Mouse (Mus musculus) neural tube, postnatal 0 days (tissue): ENCODE data around the gene Eddm3b. TPM values are rescaled to one million over a fixed set of nuclear protein-coding genes. Genes with fewer than 3 reads are reported as not detected.

Experiments used
- polyA plus RNA-seq: library from polyadenylated mRNA; unstranded; fragments of >200 nt; fragmentation: Nextera tagmentation; extraction: Ambion mirVana; gene quantifications from 2 replicates; pipeline ENCODE4 v1.2.1, GENCODE M21; 2015

Gene Eddm3b
- polyA plus RNA-seq, result not detected in 2 replicates

GRCm38 (mm10) chr14:51113916-51114560, at the start of gene Eddm3b:
TSS of gene Eddm3b (plus strand) at chr14:51114426.

GRCm38 (mm10) chr14:51074335-51074734, 39.9 kb upstream of the Eddm3b start, which contains the start of gene Olfr750:
TSS of gene Olfr750 (minus strand) at chr14:51074435.

GRCm38 (mm10) chr14:51090921-51091900, 23.0 kb upstream of the Eddm3b start, which contains the start of the genes Rnase4 and Ang:
TSS of gene Rnase4 (plus strand) at chr14:51091077.
TSS of gene Ang (plus strand) at chr14:51091150.

GRCm38 (mm10) chr14:51146685-51147084, 32.5 kb downstream of the Eddm3b start, which contains the start of gene Rnase1:
TSS of gene Rnase1 (minus strand) at chr14:51146785.

GRCm38 (mm10) chr14:51161976-51162375, 47.8 kb downstream of the Eddm3b start, which contains the start of gene Rnase2b:
TSS of gene Rnase2b (plus strand) at chr14:51162260.

Other genes starting within 250 kb of the Eddm3b start
- 2.4 and 3.1 TPM in 2 replicates for gene Tep1, start 243.9 kb upstream of the Eddm3b start, polyA plus RNA-seq
- gene Klhl33, start 216.9 kb upstream of the Eddm3b start, polyA plus RNA-seq, result 4.9 TPM in 2 replicates
- gene Osgep, start 189.5 kb upstream of the Eddm3b start, polyA plus RNA-seq, result 77.1 and 87.6 TPM in 2 replicates
- gene Apex1, start 189.5 kb upstream of the Eddm3b start, polyA plus RNA-seq, result 120 and 123 TPM in 2 replicates
- 107 and 115 TPM in 2 replicates for gene Pip4p1, start 183.6 kb upstream of the Eddm3b start, polyA plus RNA-seq
- gene Pnp, start 183.3 kb upstream of the Eddm3b start, polyA plus RNA-seq, result 22.7 and 25.6 TPM in 2 replicates
- not detected in 2 replicates for gene Gm49342, start 169.9 kb upstream of the Eddm3b start, polyA plus RNA-seq
- 1.1 and 1.5 TPM in 2 replicates for gene Pnp2, start 158.4 kb upstream of the Eddm3b start, polyA plus RNA-seq
- 0.13 TPM in 1 of 2 replicates, not detected in the other for gene Rnase10, start 106.7 kb upstream of the Eddm3b start, polyA plus RNA-seq
- gene Rnase9, start 72.6 kb upstream of the Eddm3b start, polyA plus RNA-seq, result not detected in 2 replicates
- gene Rnase11, start 64.3 kb upstream of the Eddm3b start, polyA plus RNA-seq, result not detected in 2 replicates
- not detected in 2 replicates for gene Rnase12, start 56.8 kb upstream of the Eddm3b start, polyA plus RNA-seq
- gene Olfr750, start 40.0 kb upstream of the Eddm3b start, polyA plus RNA-seq, result 0.06 TPM in 1 of 2 replicates, not detected in the other
- 28.1 and 29.2 TPM in 2 replicates for gene Rnase4, start 23.3 kb upstream of the Eddm3b start, polyA plus RNA-seq
- 5.1 and 5.8 TPM in 2 replicates for gene Ang, start 23.3 kb upstream of the Eddm3b start, polyA plus RNA-seq
- gene Rnase6, start 9.5 kb downstream of the Eddm3b start, polyA plus RNA-seq, result 0.62 and 0.72 TPM in 2 replicates
- gene Rnase1, start 32.4 kb downstream of the Eddm3b start, polyA plus RNA-seq, result 0.71 and 1.2 TPM in 2 replicates
- gene Rnase2b, start 47.8 kb downstream of the Eddm3b start, polyA plus RNA-seq, result not detected in 2 replicates
- gene Ang2, start 84.7 kb downstream of the Eddm3b start, polyA plus RNA-seq, result not detected in 2 replicates
- gene Ear14, start 89.0 kb downstream of the Eddm3b start, polyA plus RNA-seq, result not detected in 2 replicates
- gene Rnase2a, start 141.7 kb downstream of the Eddm3b start, polyA plus RNA-seq, result not detected in 2 replicates
- not detected in 2 replicates for gene Gm7247, start 247.3 kb downstream of the Eddm3b start, polyA plus RNA-seq